Comparison of ENCODE assay signal across 23 mouse cellular contexts in genomic region chr7:142045344-142045743, GRCm38 (mm10). TPM values are rescaled to one million over a fixed set of nuclear protein-coding genes. Genes with fewer than 3 reads are reported as not detected.
DNase-seq lines count a peak whose midpoint lies in the region; ATAC-seq and TF ChIP-seq lines count a peak whose summit lies in the region.
"Had no signal": no experiment of that assay in that cellular context is flagged by ENCODE, and none has a peak within 500 bp of the region (broad histone marks: within the 10 kb centered on the region; RNA-seq: fewer than 3 reads in every experiment).

No protein-coding gene starts in this region.

- H3K4me1 ChIP-seq in heart, adult 2 months (ENCODE audit: control insufficient read depth, insufficient read depth, low read length) = peaks cover 21% of the 10 kb centered on the region
- no peaks in the 10 kb centered on the region for H3K4me1 ChIP-seq in midbrain, embryonic 15.5 days
- H3K4me1 ChIP-seq: embryonic facial prominence, embryonic 15.5 days; stomach, embryonic 15.5 days had no signal

- H3K4me2 ChIP-seq in midbrain, embryonic 15.5 days = no peak overlapping the region
- H3K4me2 ChIP-seq: embryonic facial prominence, embryonic 15.5 days; heart, embryonic 11.5 days; liver, embryonic 13.5 days; midbrain, embryonic 11.5 days; stomach, embryonic 15.5 days had no signal

- H3K9ac ChIP-seq in heart, adult 2 months (ENCODE audit: low read depth, low read length) = no peak overlapping the region
- H3K9ac ChIP-seq in midbrain, embryonic 15.5 days = no peak overlapping the region
- H3K9ac ChIP-seq: embryonic facial prominence, embryonic 15.5 days; liver, embryonic 13.5 days; stomach, embryonic 15.5 days had no signal

- H3K4me3 ChIP-seq in heart, adult 2 months = no peak overlapping the region
- H3K4me3 ChIP-seq in midbrain, embryonic 15.5 days = no peak overlapping the region
- H3K4me3 ChIP-seq: embryonic facial prominence, embryonic 15.5 days; liver, embryonic 13.5 days; stomach, embryonic 15.5 days had no signal

- H3K9me3 ChIP-seq in midbrain, embryonic 15.5 days = no peaks in the 10 kb centered on the region
- H3K9me3 ChIP-seq: embryonic facial prominence, embryonic 15.5 days; liver, embryonic 13.5 days; stomach, embryonic 15.5 days had no signal

- TF ChIP-seq CTCF in heart, adult 2 months (IDR thresholded peaks at IDR 0.05) = no peak

- no peak for ATAC-seq in midbrain, embryonic 15.5 days (replicated peaks)
- ATAC-seq: hindbrain, embryonic 16.5 days had no signal

- peaks cover 28% of the 10 kb centered on the region for H3K36me3 ChIP-seq in heart, adult 2 months (ENCODE audit: control insufficient read depth, insufficient read depth, low read length)
- H3K36me3 ChIP-seq in midbrain, embryonic 15.5 days (replicated peaks) = no peaks in the 10 kb centered on the region
- H3K36me3 ChIP-seq: embryonic facial prominence, embryonic 15.5 days; stomach, embryonic 15.5 days had no signal

- TF ChIP-seq EP300 in heart, adult 2 months (IDR thresholded peaks at IDR 0.05; ENCODE audit: insufficient read depth, low read depth, low read length) = no peak

- WGBS in heart, adult 2 months = 85% methylated on average over 2 of the region's 2 CpGs
- WGBS in midbrain, embryonic 15.5 days = 32% methylated on average over 2 of the region's 2 CpGs

- H3K27ac ChIP-seq in heart, adult 2 months = peak overlapping the region; percentile 6
- H3K27ac ChIP-seq in midbrain, embryonic 15.5 days = no peak overlapping the region
- H3K27ac ChIP-seq: embryonic facial prominence, embryonic 15.5 days; liver, embryonic 13.5 days had no signal

- TF ChIP-seq POLR2A in heart, adult 2 months (IDR thresholded peaks at IDR 0.05; ENCODE audit: insufficient read depth, low read depth, low read length) = no peak

- H3K27me3 ChIP-seq in heart, adult 2 months (ENCODE audit: control insufficient read depth, insufficient read depth, low read length) = no peaks in the 10 kb centered on the region
- no peaks in the 10 kb centered on the region for H3K27me3 ChIP-seq in midbrain, embryonic 15.5 days (replicated peaks)
- H3K27me3 ChIP-seq: embryonic facial prominence, embryonic 15.5 days; liver, embryonic 13.5 days; stomach, embryonic 15.5 days had no signal

- H3K79me2 ChIP-seq in heart, adult 2 months (replicated peaks; ENCODE audit: control insufficient read depth, insufficient read depth, low read length) = peaks cover 16% of the 10 kb centered on the region

- intact Hi-C loops in heart, adult 2 months (cut with DNase I) = no loop called here

- DNase-seq in heart, adult 2 months = no peak
- DNase-seq in heart, adult 9 months (ENCODE audit: low spot score in 2 of 2) = no peak
- peak; percentile 87 for DNase-seq in Muller cell, postnatal 12 days (ENCODE audit: inconsistent ontology term)
- DNase-seq in embryo, embryonic 10.5 days (ENCODE audit: low spot score) = peak; percentile 22
- peak; percentile 49 for DNase-seq in retina, embryonic 14.5 days (ENCODE audit: low spot score)
- DNase-seq in cerebellum, postnatal 25 days = no peak
- DNase-seq in kidney, postnatal 36 days = no peak
- DNase-seq: adrenal gland, postnatal 25 days; cerebellum, adult 9-11 months; kidney, adult 11 months; layer of hippocampus, adult 9-11 months; liver, embryonic 13.5 days; lung, adult 2 months; right cerebral cortex, postnatal 25 days; thymus, adult 2 months; thymus, postnatal 4 days had no signal

RNA-seq across cellular contexts. Expression of gene Mob2, which starts 15.5 kb away (rescaled TPM):
- 10 to 100 TPM; 41.9 to 44.5 TPM for total RNA-seq in heart, adult 2 months (2021)
- 44.8 and 58.9 TPM in 2 replicates for polyA plus RNA-seq in heart, adult 2 months (2012; rRNA removed)
- polyA plus RNA-seq in midbrain, embryonic 15.5 days (2015; fragmentation: Nextera tagmentation; extraction: Ambion mirVana) = 53.9 and 57.8 TPM in 2 replicates

RNA-seq across cellular contexts. Expression of gene Dusp8, which starts 50.3 kb away (rescaled TPM):
- total RNA-seq in heart, adult 2 months (2021) = 10 to 100 TPM; 37.4 to 43.2 TPM
- 31.4 and 38.4 TPM in 2 replicates for polyA plus RNA-seq in heart, adult 2 months (2012; rRNA removed)
- 134 and 135 TPM in 2 replicates for polyA plus RNA-seq in midbrain, embryonic 15.5 days (2015; fragmentation: Nextera tagmentation; extraction: Ambion mirVana)
- total RNA-seq: megakaryocyte progenitor cell, adult 5-6 weeks had no signal

Comparison
In these comparisons a context has a peak if more than half of its experiments do, and no peak if none do; other contexts are left out.
1. DNase-seq: peak in Muller cell, postnatal 12 days (single experiment), embryo, embryonic 10.5 days (single experiment) and retina, embryonic 14.5 days (single experiment); none in heart, adult 2 months (0 of 2), heart, adult 9 months (0 of 2), cerebellum, postnatal 25 days (0 of 2) and kidney, postnatal 36 days (0 of 2).